Mouse (Mus musculus) C2C12 (cell line): ENCODE measurements around the gene Dpep2nb. TPM values are rescaled to one million over a fixed set of nuclear protein-coding genes. Genes with fewer than 3 reads are reported as not detected.

Experiments used
- H3K27me3 ChIP-seq: one replicate; pipeline ENCODE4 v1.6.1; 2011; ENCODE audit not compliant: control insufficient read depth, insufficient read depth, insufficient read length
- H3K36me3 ChIP-seq: one replicate; pipeline ENCODE4 v1.6.1; 2011; ENCODE audit not compliant: control insufficient read depth, insufficient read depth
- H3K4me3 ChIP-seq: one replicate; pipeline ENCODE4 v1.5.1; 2011; ENCODE audit warnings: mild to moderate bottlenecking, control low read depth; ENCODE audit not compliant: poor library complexity, insufficient read depth, severe bottlenecking
- H3K79me2 ChIP-seq: one replicate; pipeline ENCODE4 v1.6.1; 2011; ENCODE audit not compliant: control insufficient read depth, insufficient read depth
- H3K79me3 ChIP-seq: one replicate; pipeline ENCODE4 v1.6.1; 2011; ENCODE audit warnings: low read depth, control low read depth
- H3ac ChIP-seq: one replicate; pipeline ENCODE3; 2011; ENCODE audit warnings: low read depth; ENCODE audit not compliant: control insufficient read depth, insufficient read length
- CEBPB ChIP-seq: IDR thresholded peaks from one replicate; pipeline ENCODE4 v1.6.1; 2011; ENCODE audit warnings: low read depth, mild to moderate bottlenecking, control low read depth, moderate library complexity
- CTCF ChIP-seq: IDR thresholded peaks from one replicate; pipeline ENCODE4 v1.5.1; 2011; ENCODE audit not compliant: control insufficient read depth, insufficient read depth, insufficient read length
- FOSL1 ChIP-seq: IDR thresholded peaks from one replicate; pipeline ENCODE4 v1.8.0; 2011; ENCODE audit warnings: mild to moderate bottlenecking, low read length; ENCODE audit not compliant: poor library complexity, insufficient read depth, severe bottlenecking
- MAX ChIP-seq: IDR thresholded peaks from one replicate; pipeline ENCODE4 v1.6.1; 2011; ENCODE audit warnings: mild to moderate bottlenecking, control low read depth
- MYOD1 ChIP-seq: IDR thresholded peaks from one replicate; pipeline ENCODE4 v1.6.1; 2011; ENCODE audit warnings: low read depth; ENCODE audit not compliant: control insufficient read depth, insufficient read length
- MYOG ChIP-seq: IDR thresholded peaks from one replicate; pipeline ENCODE4 v1.6.1; 2011; ENCODE audit not compliant: control insufficient read depth, insufficient read length; ENCODE audit errors: extremely low read depth
- USF1 ChIP-seq: IDR thresholded peaks from one replicate; pipeline ENCODE4 v1.6.1; 2011; ENCODE audit warnings: low read depth, mild to moderate bottlenecking, control low read depth, moderate library complexity
- microRNA-seq: library from miRNA; unstranded; fragments of <30 nt; microRNA quantifications from one replicate; pipeline ENCODE4, GENCODE M21; 2019; ENCODE audit warnings: borderline microRNAs expressed
- polyA plus RNA-seq: library from polyadenylated mRNA; unstranded; fragments of >200 nt; fragmentation: generic; extraction: Trizol; gene quantifications from one replicate; pipeline ENCODE4 v1.2.1, GENCODE M21; 2012; ENCODE audit warnings: missing spikeins

Gene Dpep2nb
- polyA plus RNA-seq, 1 experiment, result 0.05 TPM

- Histone ChIP-seq H3ac (no peak overlapping the region), H3K4me3 (no peak overlapping the region), H3K79me2 (no peaks in the 10 kb centered on the region), H3K79me3 (no peaks in the 10 kb centered on the region), H3K27me3 (no peaks in the 10 kb centered on the region), H3K36me3 (peaks cover 58% of the 10 kb centered on the region)
- no peak for TF ChIP-seq CTCF
- no peak for TF ChIP-seq MYOD1
Measured at GRCm38 (mm10) chr8:105951057-105951659, 54.6 kb downstream of the Dpep2nb start.

DNA sequence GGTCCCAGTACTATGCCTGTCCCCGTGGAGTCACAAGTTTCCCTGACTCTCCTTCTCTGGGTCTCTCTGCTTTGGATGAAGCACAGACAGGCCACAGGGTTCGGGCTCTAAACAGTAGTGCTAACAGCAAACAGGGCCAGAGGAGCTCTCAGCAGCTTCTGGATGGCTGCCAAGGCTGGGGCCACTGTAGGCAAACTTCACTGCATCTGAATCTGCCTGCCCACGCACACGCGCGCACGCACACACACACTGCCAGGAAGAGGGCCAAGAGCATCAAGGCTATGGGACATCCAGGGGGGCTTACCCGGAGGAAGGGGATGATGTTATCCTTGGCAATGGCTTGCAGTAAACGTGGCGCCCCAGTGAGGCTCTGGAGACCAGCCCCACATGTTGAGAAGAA lies 56.4 kb downstream of the Dpep2nb start:
- Histone ChIP-seq H3K27me3 (no peaks in the 10 kb centered on the region), H3K36me3 (peaks cover 59% of the 10 kb centered on the region), H3K4me3 (no peak overlapping the region), H3K79me3 (no peaks in the 10 kb centered on the region), H3ac (no peak overlapping the region), H3K79me2 (no peaks in the 10 kb centered on the region)
- TF ChIP-seq CEBPB (no peak), USF1 (no peak), MAX (no peak), MYOD1 (no peak), MYOG (no peak), FOSL1 (no peak), CTCF (no peak)

Small RNA genes within 50 kb of the gene (microRNA-seq; reads per million reads assigned to microRNA genes)
- 0.20 reads per million for gene Mir7074

Other genes with a start within 250 kb of the Dpep2nb start
- gene Gfod2, start 247.3 kb downstream of the Dpep2nb start, polyA plus RNA-seq, result 8.2 TPM
- 11.0 TPM for gene Ranbp10, start 178.6 kb downstream of the Dpep2nb start, polyA plus RNA-seq
- gene Tsnaxip1, start 178.2 kb downstream of the Dpep2nb start, polyA plus RNA-seq, result 0.09 TPM
- gene Cenpt, start 152.7 kb downstream of the Dpep2nb start, polyA plus RNA-seq, result 35.7 TPM
- gene Thap11, start 150.8 kb downstream of the Dpep2nb start, polyA plus RNA-seq, result 48.2 TPM
- 258 TPM for gene Nutf2, start 145.4 kb downstream of the Dpep2nb start, polyA plus RNA-seq
- gene Edc4, start 125.1 kb downstream of the Dpep2nb start, polyA plus RNA-seq, result 31.3 TPM
- 0.32 TPM for gene Nrn1l, start 112.4 kb downstream of the Dpep2nb start, polyA plus RNA-seq
- 14.4 TPM for gene Pskh1, start 105.5 kb downstream of the Dpep2nb start, polyA plus RNA-seq
- 0.16 TPM for gene Ctrl, start 72.1 kb downstream of the Dpep2nb start, polyA plus RNA-seq
- 73.5 TPM for gene Psmb10, start 67.5 kb downstream of the Dpep2nb start, polyA plus RNA-seq
- 1.4 TPM for gene Lcat, start 62.6 kb downstream of the Dpep2nb start, polyA plus RNA-seq
- gene Slc12a4, start 39.9 kb downstream of the Dpep2nb start, polyA plus RNA-seq, result 79.1 TPM
- not detected for gene Dpep3, start 26.5 kb downstream of the Dpep2nb start, polyA plus RNA-seq
- 13.1 TPM for gene Dus2, start 14.6 kb downstream of the Dpep2nb start, polyA plus RNA-seq
- 15.0 TPM for gene Ddx28, start 5.9 kb upstream of the Dpep2nb start, polyA plus RNA-seq
- gene Nfatc3, start 52.9 kb upstream of the Dpep2nb start, polyA plus RNA-seq, result 12.6 TPM
- gene Esrp2, start 131.0 kb upstream of the Dpep2nb start, polyA plus RNA-seq, result 0.04 TPM
- 13.0 TPM for gene Pla2g15, start 144.4 kb upstream of the Dpep2nb start, polyA plus RNA-seq
- 21.3 TPM for gene Slc7a6, start 162.9 kb upstream of the Dpep2nb start, polyA plus RNA-seq
- gene Slc7a6os, start 205.0 kb upstream of the Dpep2nb start, polyA plus RNA-seq, result 30.1 TPM
- gene Prmt7, start 205.0 kb upstream of the Dpep2nb start, polyA plus RNA-seq, result 40.3 TPM